Mouse (Mus musculus) bone marrow macrophage, adult 2 months (primary cell): Measurements from ENCODE around the gene Hnf1a.

Experiments
- CTCF ChIP-seq: IDR thresholded peaks from 2 replicates; pipeline ENCODE4 v1.5.1; 2012; ENCODE audit warnings: low read depth, mild to moderate bottlenecking, low read length, moderate library complexity
- POLR2A ChIP-seq: IDR thresholded peaks from 2 replicates; pipeline ENCODE4 v1.6.1; 2012; ENCODE audit warnings: mild to moderate bottlenecking, low read depth, low read length, borderline replicate concordance

GRCm38 (mm10) chr5:115011217-115011518 lies 40.3 kb upstream of the Hnf1a start:
- TF ChIP-seq CTCF (no peak), POLR2A (no peak)
